Mouse (Mus musculus): ENCODE measurements at regions not wholly inside any gene's neighbourhood (a gene's known extent, or its start where the extent isn't known, plus 50 kb on each side); places are given as distances from the start of the nearest gene placed in this dataset.
A peak's percentile ranks its signal among the peaks of the same experiment; 100 is the strongest.

GRCm38 (mm10) chr7:145135971-145136370 lies 71.9 kb downstream of the 1810010D01Rik start:
- no peak for DNase-seq (ENCODE audit: low spot score in 2 of 2)

GRCm38 (mm10) chr7:145132506-145132905 lies 75.4 kb downstream of the 1810010D01Rik start:
- no peak for DNase-seq (ENCODE audit: low spot score in 2 of 2)

GRCm38 (mm10) chr7:145131438-145132159 lies 76.3 kb downstream of the 1810010D01Rik start:
- no peak for DNase-seq (ENCODE audit: low spot score in 2 of 2)

GRCm38 (mm10) chr7:145129971-145130370 lies 77.9 kb downstream of the 1810010D01Rik start:
- DNase-seq (ENCODE audit: low spot score in 2 of 2): no peak

GRCm38 (mm10) chr7:145127661-145128060 lies 80.3 kb downstream of the 1810010D01Rik start:
- DNase-seq (ENCODE audit: low spot score in 2 of 2): no peak

GRCm38 (mm10) chr7:145127180-145127579 lies 80.7 kb downstream of the 1810010D01Rik start:
- DNase-seq (ENCODE audit: low spot score in 2 of 2): no peak

- DNase-seq (ENCODE audit: low spot score in 2 of 2): no peak
Observed at GRCm38 (mm10) chr7:145123996-145124601, 83.8 kb downstream of the 1810010D01Rik start.

GRCm38 (mm10) chr7:145122471-145122870 lies 85.4 kb downstream of the 1810010D01Rik start:
- DNase-seq (ENCODE audit: low spot score in 2 of 2): no peak

- DNase-seq (ENCODE audit: low spot score in 2 of 2): no peak
Observed at GRCm38 (mm10) chr7:145118406-145118805, 89.5 kb downstream of the 1810010D01Rik start.

GRCm38 (mm10) chr7:145114660-145115059 lies 93.3 kb downstream of the 1810010D01Rik start:
- peak; percentile 42 to 57 for DNase-seq (ENCODE audit: low spot score in 2 of 2)

- DNase-seq (ENCODE audit: low spot score in 2 of 2): no peak
Observed at GRCm38 (mm10) chr7:145114145-145114544, 93.8 kb downstream of the 1810010D01Rik start.

GRCm38 (mm10) chr7:145112887-145113531 lies 94.9 kb downstream of the 1810010D01Rik start:
- DNase-seq (ENCODE audit: low spot score in 2 of 2): no peak

- no peak for DNase-seq (ENCODE audit: low spot score in 2 of 2)
Observed at GRCm38 (mm10) chr7:145112146-145112830, 95.6 kb downstream of the 1810010D01Rik start.

- peak; percentile 71 to 76 for DNase-seq (ENCODE audit: low spot score in 2 of 2)
Observed at GRCm38 (mm10) chr7:145111252-145112131, 96.4 kb downstream of the 1810010D01Rik start.

- DNase-seq (ENCODE audit: low spot score in 2 of 2): peak; percentile 56 to 59
Observed at GRCm38 (mm10) chr7:145110657-145111251, 97.2 kb downstream of the 1810010D01Rik start.

- DNase-seq (ENCODE audit: low spot score in 2 of 2): no peak
Observed at GRCm38 (mm10) chr7:145110028-145110427, 97.9 kb downstream of the 1810010D01Rik start.

- DNase-seq (ENCODE audit: low spot score in 2 of 2): no peak
Observed at GRCm38 (mm10) chr7:145109471-145109870, 98.4 kb downstream of the 1810010D01Rik start.

- DNase-seq (ENCODE audit: low spot score in 2 of 2): no peak
Observed at GRCm38 (mm10) chr7:145108994-145109393, 98.9 kb downstream of the 1810010D01Rik start.

- DNase-seq (ENCODE audit: low spot score in 2 of 2): no peak
Observed at GRCm38 (mm10) chr7:145107575-145108170, 100.2 kb downstream of the 1810010D01Rik start.

GRCm38 (mm10) chr7:145106494-145106849 lies 101.4 kb downstream of the 1810010D01Rik start:
- DNase-seq (ENCODE audit: low spot score in 2 of 2): peak; percentile 64 to 65
